Mouse (Mus musculus) right cerebral cortex, adult 18-20 months (tissue): ENCODE results near the gene Smim5.
"Not testable (repeated sequence)": the region's sequence is repeated elsewhere in the genome, so short reads cannot be mapped to it uniquely, and the experiment has no call there.

ENCODE experiments used
- DNase-seq: peaks from one replicate; pipeline ENCODE4 v3.0.0; 2022; ENCODE audit warnings: mixed read lengths

Gene Smim5

GRCm38 (mm10) chr11:115899486-115900266 lies at the start of gene Smim5:
TSS of gene Smim5 (plus strand) at chr11:115899966.
- DNase-seq, result no peak

- DNase-seq, result peak; percentile 52
These were observed 45.1 kb upstream of the Smim5 start for GRCm38 (mm10) chr11:115854674-115855073.

- not testable (repeated sequence) for DNase-seq
These were observed 42.6 kb upstream of the Smim5 start for GRCm38 (mm10) chr11:115857146-115857545.

- no peak for DNase-seq
These were observed 41.8 kb upstream of the Smim5 start for GRCm38 (mm10) chr11:115857936-115858335.

- DNase-seq, result no peak
These were observed 41.4 kb upstream of the Smim5 start, which contains the start of gene Myo15b for GRCm38 (mm10) chr11:115858354-115858753. TSS of gene Myo15b (plus strand) at chr11:115858406.

- DNase-seq, result peak; percentile 68
These were observed 40.4 kb upstream of the Smim5 start for GRCm38 (mm10) chr11:115859143-115859945.

- DNase-seq, result no peak
These were observed 35.9 kb upstream of the Smim5 start for GRCm38 (mm10) chr11:115863895-115864294.

GRCm38 (mm10) chr11:115869393-115869792 lies 30.4 kb upstream of the Smim5 start:
- DNase-seq, result no peak

- DNase-seq, result no peak
These were observed 27.3 kb upstream of the Smim5 start for GRCm38 (mm10) chr11:115872437-115872836.

GRCm38 (mm10) chr11:115875935-115876334 lies 23.8 kb upstream of the Smim5 start:
- DNase-seq, result no peak

- DNase-seq, result no peak
These were observed 23.3 kb upstream of the Smim5 start for GRCm38 (mm10) chr11:115876438-115876837.

GRCm38 (mm10) chr11:115877174-115877755 lies 22.5 kb upstream of the Smim5 start:
- no peak for DNase-seq

GRCm38 (mm10) chr11:115878071-115878470 lies 21.7 kb upstream of the Smim5 start:
- no peak for DNase-seq

- no peak for DNase-seq
These were observed 18.8 kb upstream of the Smim5 start for GRCm38 (mm10) chr11:115881002-115881401.

GRCm38 (mm10) chr11:115883251-115883650 lies 16.5 kb upstream of the Smim5 start:
- no peak for DNase-seq

GRCm38 (mm10) chr11:115884361-115884760 lies 15.4 kb upstream of the Smim5 start:
- DNase-seq, result no peak

- DNase-seq, result no peak
These were observed 14.5 kb upstream of the Smim5 start for GRCm38 (mm10) chr11:115885281-115885680.

GRCm38 (mm10) chr11:115886446-115886845 lies 13.3 kb upstream of the Smim5 start:
- DNase-seq, result no peak

- DNase-seq, result no peak
These were observed 11.7 kb upstream of the Smim5 start for GRCm38 (mm10) chr11:115888020-115888419.

- DNase-seq, result no peak
These were observed 10.6 kb upstream of the Smim5 start for GRCm38 (mm10) chr11:115889159-115889558.

GRCm38 (mm10) chr11:115892213-115892612 lies 7.6 kb upstream of the Smim5 start:
- DNase-seq, result no peak

- no peak for DNase-seq
These were observed 6.7 kb upstream of the Smim5 start for GRCm38 (mm10) chr11:115893071-115893470.

GRCm38 (mm10) chr11:115894755-115895520 lies 4.8 kb upstream of the Smim5 start:
- no peak for DNase-seq
